Mouse (Mus musculus): Measurements from ENCODE around the gene Prdm2. TPM values are rescaled to one million over a fixed set of nuclear protein-coding genes. Genes with fewer than 3 reads are reported as not detected.

Gene Prdm2
- polyA plus RNA-seq, 1 experiment, result 0.59 TPM

GRCm38 (mm10) chr4:143112439-143112838 is 100.4 kb downstream of the Prdm2 start:
- Histone ChIP-seq H3K4me1 (ENCODE audit: control insufficient read depth) (no peaks in the 10 kb centered on the region), H3K9me3 (ENCODE audit: control insufficient read depth, low read length) (no peaks in the 10 kb centered on the region), H3K4me3 (replicated peaks) (no peak overlapping the region), H3K36me3 (ENCODE audit: control insufficient read depth) (peaks cover 21% of the 10 kb centered on the region), H3K27me3 (ENCODE audit: control insufficient read depth) (no peaks in the 10 kb centered on the region)
- no peak for TF ChIP-seq GATA1 (IDR thresholded peaks at IDR 0.05; ENCODE audit: low read length)
- no peak for TF ChIP-seq TAL1 (IDR thresholded peaks at IDR 0.05; ENCODE audit: low read length)

DNA sequence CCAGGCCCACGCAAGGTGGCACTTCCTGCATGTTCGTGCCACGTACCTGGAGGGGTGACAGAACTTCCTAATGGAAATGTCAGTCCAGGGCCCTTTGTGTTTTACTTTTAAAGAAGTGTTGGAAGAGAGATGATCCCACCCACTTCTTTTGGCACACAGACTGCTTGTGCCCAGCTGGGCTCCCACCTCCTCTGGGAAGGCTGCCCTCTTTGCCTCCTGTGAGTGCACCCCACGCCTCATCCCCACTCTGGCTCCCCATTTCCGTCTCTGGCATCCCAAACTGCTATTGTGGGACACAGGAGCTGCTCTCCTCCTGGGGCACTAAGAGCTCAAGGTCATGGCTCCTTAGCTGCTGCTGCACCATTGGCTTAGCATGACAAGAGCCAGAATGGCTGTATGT is 100.9 kb downstream of the Prdm2 start:
- Histone ChIP-seq H3K9me3 (ENCODE audit: control insufficient read depth, low read length) (no peaks in the 10 kb centered on the region), H3K36me3 (ENCODE audit: control insufficient read depth) (peaks cover 21% of the 10 kb centered on the region), H3K4me1 (ENCODE audit: control insufficient read depth) (no peaks in the 10 kb centered on the region), H3K4me3 (replicated peaks) (no peak overlapping the region), H3K27me3 (ENCODE audit: control insufficient read depth) (no peaks in the 10 kb centered on the region)
- TF ChIP-seq GATA1 (IDR thresholded peaks at IDR 0.05; ENCODE audit: low read length) (no peak), TAL1 (IDR thresholded peaks at IDR 0.05; ENCODE audit: low read length) (no peak)

- TF ChIP-seq GATA1 (IDR thresholded peaks at IDR 0.05; ENCODE audit: low read length), result no peak
- no peak for TF ChIP-seq TAL1 (IDR thresholded peaks at IDR 0.05; ENCODE audit: low read length)
- no peak overlapping the region for H3K4me3 ChIP-seq (replicated peaks)
- peaks cover 21% of the 10 kb centered on the region for H3K36me3 ChIP-seq (ENCODE audit: control insufficient read depth)
Measured at GRCm38 (mm10) chr4:143108552-143108951, 104.2 kb downstream of the Prdm2 start.

DNA sequence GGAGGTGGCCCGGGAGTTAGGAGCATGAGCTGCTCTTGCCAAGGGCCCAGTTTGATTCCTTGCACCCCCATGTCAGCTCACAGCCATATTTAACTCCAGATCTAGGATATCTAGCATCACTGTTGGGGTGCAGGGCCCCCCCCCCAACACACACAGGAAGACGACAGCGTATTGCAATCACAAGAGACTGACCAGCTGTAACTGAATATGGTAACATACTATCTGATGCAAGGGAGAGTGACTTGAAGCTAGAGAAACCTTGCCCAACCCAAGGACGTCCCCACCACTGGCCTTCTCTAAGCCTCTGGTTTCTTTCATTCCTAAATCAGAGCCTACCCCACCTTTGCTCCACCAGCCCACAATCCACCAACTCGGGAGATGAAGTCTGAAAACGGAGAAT is 105.8 kb downstream of the Prdm2 start:
- peaks cover 21% of the 10 kb centered on the region for H3K36me3 ChIP-seq (ENCODE audit: control insufficient read depth)
- H3K4me3 ChIP-seq (replicated peaks), result no peak overlapping the region
- H3K9me3 ChIP-seq (ENCODE audit: control insufficient read depth, low read length), result no peaks in the 10 kb centered on the region
- TF ChIP-seq GATA1 (IDR thresholded peaks at IDR 0.05; ENCODE audit: low read length) (no peak), TAL1 (IDR thresholded peaks at IDR 0.05; ENCODE audit: low read length) (no peak)
- H3K4me1 ChIP-seq (ENCODE audit: control insufficient read depth), result no peaks in the 10 kb centered on the region
- no peaks in the 10 kb centered on the region for H3K27me3 ChIP-seq (ENCODE audit: control insufficient read depth)

More at GRCm38 (mm10) chr4:143108552-143108951, 104.2 kb downstream of the Prdm2 start:
- Histone ChIP-seq H3K9me3 (ENCODE audit: control insufficient read depth, low read length) (no peaks in the 10 kb centered on the region), H3K4me1 (ENCODE audit: control insufficient read depth) (no peaks in the 10 kb centered on the region), H3K27me3 (ENCODE audit: control insufficient read depth) (no peaks in the 10 kb centered on the region)

- no peaks in the 10 kb centered on the region for H3K4me1 ChIP-seq (ENCODE audit: control insufficient read depth)
- no peaks in the 10 kb centered on the region for H3K9me3 ChIP-seq (ENCODE audit: control insufficient read depth, low read length)
- H3K36me3 ChIP-seq (ENCODE audit: control insufficient read depth), result peaks cover 19% of the 10 kb centered on the region
- no peak overlapping the region for H3K4me3 ChIP-seq (replicated peaks)
- TF ChIP-seq GATA1 (IDR thresholded peaks at IDR 0.05; ENCODE audit: low read length) (no peak), TAL1 (IDR thresholded peaks at IDR 0.05; ENCODE audit: low read length) (no peak)
- H3K27me3 ChIP-seq (ENCODE audit: control insufficient read depth), result no peaks in the 10 kb centered on the region
Measured at GRCm38 (mm10) chr4:143106566-143106965, 106.2 kb downstream of the Prdm2 start.

DNA sequence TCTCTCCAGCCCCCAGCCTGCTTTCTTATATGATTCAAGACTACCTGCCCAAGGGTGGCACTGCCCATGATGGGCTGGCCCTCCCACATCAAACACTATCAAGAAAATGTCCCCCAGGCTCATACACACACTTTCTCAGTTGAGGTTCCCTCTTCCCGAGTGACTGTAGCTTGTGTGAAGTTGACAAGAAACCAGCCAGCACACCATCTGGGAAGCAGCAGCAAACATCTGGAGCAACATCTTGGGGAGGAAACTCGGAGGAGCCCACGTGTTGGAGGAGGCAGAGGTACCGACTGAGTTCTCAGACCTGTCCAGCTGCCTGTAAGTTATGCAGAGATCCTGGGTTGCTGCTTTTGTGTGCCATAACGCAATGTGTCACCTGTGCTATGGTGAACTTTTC is 108.1 kb downstream of the Prdm2 start:
- Histone ChIP-seq H3K36me3 (ENCODE audit: control insufficient read depth) (peaks cover 6% of the 10 kb centered on the region), H3K9me3 (ENCODE audit: control insufficient read depth, low read length) (no peaks in the 10 kb centered on the region), H3K27me3 (ENCODE audit: control insufficient read depth) (no peaks in the 10 kb centered on the region), H3K4me3 (replicated peaks) (no peak overlapping the region), H3K4me1 (ENCODE audit: control insufficient read depth) (no peaks in the 10 kb centered on the region)
- no peak for TF ChIP-seq GATA1 (IDR thresholded peaks at IDR 0.05; ENCODE audit: low read length)
- TF ChIP-seq TAL1 (IDR thresholded peaks at IDR 0.05; ENCODE audit: low read length), result no peak

GRCm38 (mm10) chr4:143103811-143104210 is 109.0 kb downstream of the Prdm2 start:
- Histone ChIP-seq H3K4me1 (ENCODE audit: control insufficient read depth) (no peaks in the 10 kb centered on the region), H3K36me3 (ENCODE audit: control insufficient read depth) (no peaks in the 10 kb centered on the region; the same call in 1 of the 2 replicates), H3K27me3 (ENCODE audit: control insufficient read depth) (no peaks in the 10 kb centered on the region), H3K4me3 (replicated peaks) (no peak overlapping the region), H3K9me3 (ENCODE audit: control insufficient read depth, low read length) (no peaks in the 10 kb centered on the region)
- TF ChIP-seq GATA1 (IDR thresholded peaks at IDR 0.05; ENCODE audit: low read length), result no peak
- no peak for TF ChIP-seq TAL1 (IDR thresholded peaks at IDR 0.05; ENCODE audit: low read length)

DNA sequence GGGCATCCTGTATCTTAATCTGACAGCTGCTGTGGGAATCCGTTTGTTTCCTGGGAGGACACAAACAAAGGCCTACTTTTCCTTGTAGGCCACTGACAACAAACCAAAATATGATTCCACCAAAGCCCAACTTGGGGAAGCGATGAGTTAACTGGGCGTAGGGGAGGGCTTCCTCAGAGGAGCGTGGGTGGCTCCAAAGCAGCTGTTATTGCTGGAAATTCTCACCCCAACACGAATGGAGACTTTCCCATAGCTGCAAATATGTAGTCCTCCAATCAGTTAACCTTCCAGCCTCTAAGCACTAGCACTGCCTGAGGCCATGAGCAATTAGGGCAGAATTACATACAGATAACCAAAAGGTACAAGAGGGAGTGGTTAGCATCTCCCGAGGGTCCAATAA is 112.6 kb downstream of the Prdm2 start:
- Histone ChIP-seq H3K27me3 (ENCODE audit: control insufficient read depth) (no peaks in the 10 kb centered on the region), H3K4me3 (replicated peaks) (no peak overlapping the region), H3K36me3 (ENCODE audit: control insufficient read depth) (no peaks in the 10 kb centered on the region), H3K9me3 (ENCODE audit: control insufficient read depth, low read length) (no peaks in the 10 kb centered on the region), H3K4me1 (ENCODE audit: control insufficient read depth) (no peaks in the 10 kb centered on the region)
- TF ChIP-seq TAL1 (IDR thresholded peaks at IDR 0.05; ENCODE audit: low read length), result no peak
- no peak for TF ChIP-seq GATA1 (IDR thresholded peaks at IDR 0.05; ENCODE audit: low read length)

DNA sequence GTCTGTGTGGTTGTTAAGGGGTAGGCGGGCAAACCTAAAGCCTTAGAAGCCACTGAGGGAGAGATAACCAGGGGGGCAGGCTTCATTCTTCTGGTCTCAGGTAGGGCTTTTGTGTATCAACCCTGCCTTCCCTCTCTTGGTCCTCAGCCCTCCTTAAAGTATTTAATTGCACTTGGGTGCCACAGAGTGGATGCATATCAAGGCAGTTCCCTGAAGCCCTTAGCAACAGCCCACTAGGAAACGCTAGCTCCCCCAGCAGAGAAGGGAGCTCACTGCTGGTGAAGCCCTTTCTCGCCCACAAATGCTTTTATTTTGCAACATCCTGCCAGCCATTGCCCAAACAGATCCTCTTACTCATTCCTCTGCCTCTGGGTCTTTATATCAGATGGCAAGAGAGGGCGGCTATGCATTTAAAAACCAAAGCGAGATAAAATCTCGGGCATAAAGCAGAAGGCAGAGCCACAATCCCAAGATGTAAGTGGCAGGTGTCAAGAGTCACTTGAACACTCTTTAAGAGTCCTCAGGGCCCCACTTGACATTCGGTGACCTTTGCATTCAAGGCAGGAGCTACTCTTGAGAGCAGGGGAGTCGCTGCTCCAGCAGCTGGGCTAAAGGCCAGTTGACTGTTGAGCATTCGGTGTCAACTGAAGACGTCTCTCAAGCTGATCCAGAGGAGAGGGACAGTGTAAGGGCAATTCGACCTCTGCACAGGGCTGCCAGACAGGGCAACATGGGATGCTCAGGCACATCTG is 113.3 kb downstream of the Prdm2 start:
- no peak for TF ChIP-seq GATA1 (IDR thresholded peaks at IDR 0.05; ENCODE audit: low read length)
- H3K9me3 ChIP-seq (ENCODE audit: control insufficient read depth, low read length), result no peaks in the 10 kb centered on the region
- no peaks in the 10 kb centered on the region for H3K27me3 ChIP-seq (ENCODE audit: control insufficient read depth)
- no peaks in the 10 kb centered on the region for H3K4me1 ChIP-seq (ENCODE audit: control insufficient read depth)
- H3K4me3 ChIP-seq (replicated peaks), result no peak overlapping the region
- no peaks in the 10 kb centered on the region for H3K36me3 ChIP-seq (ENCODE audit: control insufficient read depth)
